Mouse (Mus musculus) intestine, embryonic 14.5 days (tissue): ENCODE data around the gene Tspan1. TPM values are rescaled to one million over a fixed set of nuclear protein-coding genes. Genes with fewer than 3 reads are reported as not detected.

ENCODE experiments used
- ATAC-seq: fragments of 200-750 bp; cut with Nextera tagmentation; replicated peaks from 2 replicates; pipeline ENCODE4 v1.8.0; 2017; ENCODE audit warnings: low read depth, moderate number of reproducible peaks, moderate TSS enrichment, moderate library complexity; ENCODE audit not compliant: low FRiP score, low TSS enrichment
- DNase-seq: peaks from one replicate; pipeline ENCODE4 v3.0.0-alpha.2; 2018; ENCODE audit warnings: low spot score
- H3K27ac ChIP-seq: fragments of 300-500 bp; sonication (generic); 2 replicates; pipeline ENCODE4 v1.5.1; 2014; ENCODE audit warnings: low read depth, mild to moderate bottlenecking, control low read depth
- H3K27me3 ChIP-seq: fragments of 300-500 bp; sonication (generic); replicated peaks from 2 replicates; pipeline ENCODE4 v1.6.1; 2014; ENCODE audit warnings: low read length, control low read depth; ENCODE audit not compliant: control insufficient read depth, insufficient read depth
- H3K36me3 ChIP-seq: fragments of 300-500 bp; sonication (generic); 2 replicates; pipeline ENCODE4 v1.6.1; 2014; ENCODE audit warnings: low read length, control low read depth; ENCODE audit not compliant: control insufficient read depth, insufficient read depth
- H3K4me1 ChIP-seq: fragments of 300-500 bp; sonication (generic); replicated peaks from 2 replicates; pipeline ENCODE4 v1.6.1; 2014; ENCODE audit warnings: low read length, control low read depth, mixed read lengths; ENCODE audit not compliant: control insufficient read depth, insufficient read depth
- H3K4me2 ChIP-seq: fragments of 300-500 bp; sonication (generic); 2 replicates; pipeline ENCODE4 v1.6.1; 2014; ENCODE audit warnings: low read length
- H3K4me3 ChIP-seq: fragments of 300-500 bp; sonication (generic); 2 replicates; pipeline ENCODE4 v1.5.1; 2014; ENCODE audit warnings: low read depth, low read length, control low read depth, mixed read lengths
- H3K9ac ChIP-seq: fragments of 300-500 bp; sonication (generic); 2 replicates; pipeline ENCODE4 v1.6.1; 2014; ENCODE audit warnings: mild to moderate bottlenecking, low read length
- H3K9me3 ChIP-seq: fragments of 300-500 bp; sonication (generic); 2 replicates; pipeline ENCODE4 v1.6.1; 2016; ENCODE audit warnings: low read length, control low read depth; ENCODE audit not compliant: control insufficient read depth
- WGBS: fragments of 180-500 bp; shearing (Covaris S2); extraction: QIAGEN DNeasy Blood & Tissue Kit; methylation state at CpG from one replicate; pipeline ENCODE4 v1.1.7; 2014; 5-methylcytosine and 5-hydroxymethylcytosine counted together
- polyA plus RNA-seq: library from polyadenylated mRNA; unstranded; fragments of >200 nt; fragmentation: Nextera tagmentation; extraction: Ambion mirVana; gene quantifications from 2 replicates; pipeline ENCODE4 v1.2.1, GENCODE M21; 2014

Gene Tspan1
- polyA plus RNA-seq, 1 experiment from 2014 or later: 26.5 TPM

DNA sequence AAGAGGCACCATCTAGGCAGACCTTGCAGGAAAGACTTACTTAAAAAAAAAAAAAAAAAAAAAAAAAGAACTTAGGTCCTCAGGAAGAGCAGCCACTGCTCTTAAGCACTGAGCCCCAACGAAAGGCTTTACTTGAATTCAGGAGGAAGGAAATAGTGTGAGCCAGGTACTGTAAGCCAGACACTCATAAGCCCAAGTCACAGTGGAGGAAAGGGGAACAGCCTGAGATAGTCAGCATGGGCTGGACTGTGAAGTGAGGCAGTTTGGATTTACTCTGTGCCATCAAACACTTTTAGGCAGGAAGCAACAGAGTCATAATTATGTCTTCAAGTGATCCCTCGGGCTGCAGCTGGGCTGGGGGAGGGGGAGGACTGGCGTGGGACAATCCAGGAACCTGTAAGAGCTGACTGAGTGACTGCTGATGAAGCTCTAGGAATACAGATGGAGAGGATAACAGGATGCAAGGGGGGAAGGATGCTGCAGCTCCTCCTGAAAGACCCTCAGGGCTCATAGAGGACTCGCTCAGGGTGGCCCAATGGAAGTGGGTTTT lies 25.0 kb upstream of the Tspan1 start:
- Histone ChIP-seq H3K36me3 (no peaks in the 10 kb centered on the region), H3K9me3 (no peaks in the 10 kb centered on the region), H3K4me2 (no peak overlapping the region), H3K27me3 (no peaks in the 10 kb centered on the region), H3K4me1 (no peaks in the 10 kb centered on the region), H3K27ac (no peak overlapping the region), H3K9ac (no peak overlapping the region), H3K4me3 (no peak overlapping the region)
- DNase-seq: no peak
- no peak for ATAC-seq
- WGBS: 46% methylated on average over 4 of the region's 4 CpGs

GRCm38 (mm10) chr4:116185083-116185482 lies 17.7 kb upstream of the Tspan1 start:
- Histone ChIP-seq H3K27ac (no peak overlapping the region), H3K4me2 (no peak overlapping the region), H3K4me1 (no peaks in the 10 kb centered on the region), H3K9ac (no peak overlapping the region), H3K27me3 (no peaks in the 10 kb centered on the region), H3K9me3 (no peaks in the 10 kb centered on the region), H3K4me3 (no peak overlapping the region), H3K36me3 (no peaks in the 10 kb centered on the region)
- DNase-seq (no peak), ATAC-seq (no peak)
- WGBS: 86% methylated on average over 4 of the region's 4 CpGs

DNA sequence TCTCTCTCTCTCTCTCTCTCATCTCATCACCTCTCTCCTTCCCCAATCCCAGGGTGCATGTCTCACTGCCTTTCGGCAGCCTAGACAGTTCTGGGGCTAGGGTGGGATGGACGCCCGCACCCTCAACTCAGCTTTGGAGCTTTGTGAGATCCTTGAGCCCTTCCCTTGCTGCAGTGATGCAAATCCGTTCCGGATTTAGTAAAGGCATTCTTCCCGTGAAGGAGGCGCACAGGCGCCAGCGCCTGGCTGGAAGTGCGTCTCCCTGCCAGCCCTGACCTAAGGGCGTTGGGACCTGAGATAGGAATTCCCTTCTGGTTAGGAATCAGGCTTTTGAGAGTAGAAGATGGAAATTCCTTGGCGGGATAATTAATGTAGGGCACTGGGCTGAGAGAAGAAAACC lies 15.3 kb upstream of the Tspan1 start:
- DNase-seq (no peak), ATAC-seq (no peak)
- no peak overlapping the region for H3K27ac ChIP-seq
- H3K4me2 ChIP-seq: peak overlapping the region; percentile 18
- WGBS: 17% methylated on average over 12 of the region's 12 CpGs
- H3K4me1 ChIP-seq: no peaks in the 10 kb centered on the region
- no peak overlapping the region for H3K4me3 ChIP-seq
- H3K36me3 ChIP-seq: no peaks in the 10 kb centered on the region
- H3K9ac ChIP-seq: no peak overlapping the region; the same call in 1 of the 2 replicates
- H3K9me3 ChIP-seq: no peaks in the 10 kb centered on the region
- no peaks in the 10 kb centered on the region for H3K27me3 ChIP-seq

DNA sequence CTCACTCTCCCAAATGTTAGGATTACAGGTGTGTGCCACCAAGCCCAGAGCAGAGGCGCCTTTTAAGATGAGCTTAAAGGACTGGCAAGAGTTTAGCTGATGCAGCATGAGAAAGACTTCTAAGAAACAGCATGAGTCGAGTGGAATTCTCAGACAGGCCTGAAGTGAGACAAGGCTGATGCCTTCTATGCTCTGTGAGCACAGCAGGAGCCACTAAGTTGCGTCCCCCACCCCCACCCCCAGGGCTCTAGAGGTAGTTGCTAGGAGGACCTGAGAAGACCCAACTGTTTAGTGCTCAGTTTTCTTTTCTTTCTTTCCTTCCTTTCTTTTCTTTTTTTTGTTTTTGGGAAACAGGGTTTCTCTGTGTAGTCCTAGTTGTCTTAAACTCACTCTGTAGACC lies 14.7 kb upstream of the Tspan1 start:
- Histone ChIP-seq H3K9me3 (no peaks in the 10 kb centered on the region), H3K4me1 (peaks cover 4% of the 10 kb centered on the region), H3K4me2 (no peak overlapping the region), H3K36me3 (no peaks in the 10 kb centered on the region), H3K4me3 (no peak overlapping the region), H3K27me3 (no peaks in the 10 kb centered on the region), H3K27ac (no peak overlapping the region), H3K9ac (no peak overlapping the region)
- WGBS: 68% methylated on average over 3 of the region's 3 CpGs
- no peak for ATAC-seq
- DNase-seq: no peak

- peaks cover 28% of the 10 kb centered on the region for H3K4me1 ChIP-seq
- no peak for DNase-seq
- no peaks in the 10 kb centered on the region for H3K27me3 ChIP-seq
- H3K27ac ChIP-seq: peak overlapping the region; percentile 85
- peak overlapping the region; percentile 46 for H3K4me2 ChIP-seq
- 0 out of 2 replicates have a peak, but pooled peaks have one; percentile 14 for ATAC-seq
- WGBS: 35% methylated on average over 5 of the region's 5 CpGs
- no peak overlapping the region for H3K9ac ChIP-seq
- H3K9me3 ChIP-seq: no peaks in the 10 kb centered on the region
- H3K36me3 ChIP-seq: no peaks in the 10 kb centered on the region
- H3K4me3 ChIP-seq: no peak overlapping the region; the same call in 1 of the 2 replicates
These were observed 9.7 kb upstream of the Tspan1 start for GRCm38 (mm10) chr4:116177140-116177539.

- 18% methylated on average over 10 of the region's 10 CpGs for WGBS
- ATAC-seq (peak; percentile 86), DNase-seq (peak; percentile 82)
These were observed 9.2 kb upstream of the Tspan1 start for GRCm38 (mm10) chr4:116176543-116176988.

DNA sequence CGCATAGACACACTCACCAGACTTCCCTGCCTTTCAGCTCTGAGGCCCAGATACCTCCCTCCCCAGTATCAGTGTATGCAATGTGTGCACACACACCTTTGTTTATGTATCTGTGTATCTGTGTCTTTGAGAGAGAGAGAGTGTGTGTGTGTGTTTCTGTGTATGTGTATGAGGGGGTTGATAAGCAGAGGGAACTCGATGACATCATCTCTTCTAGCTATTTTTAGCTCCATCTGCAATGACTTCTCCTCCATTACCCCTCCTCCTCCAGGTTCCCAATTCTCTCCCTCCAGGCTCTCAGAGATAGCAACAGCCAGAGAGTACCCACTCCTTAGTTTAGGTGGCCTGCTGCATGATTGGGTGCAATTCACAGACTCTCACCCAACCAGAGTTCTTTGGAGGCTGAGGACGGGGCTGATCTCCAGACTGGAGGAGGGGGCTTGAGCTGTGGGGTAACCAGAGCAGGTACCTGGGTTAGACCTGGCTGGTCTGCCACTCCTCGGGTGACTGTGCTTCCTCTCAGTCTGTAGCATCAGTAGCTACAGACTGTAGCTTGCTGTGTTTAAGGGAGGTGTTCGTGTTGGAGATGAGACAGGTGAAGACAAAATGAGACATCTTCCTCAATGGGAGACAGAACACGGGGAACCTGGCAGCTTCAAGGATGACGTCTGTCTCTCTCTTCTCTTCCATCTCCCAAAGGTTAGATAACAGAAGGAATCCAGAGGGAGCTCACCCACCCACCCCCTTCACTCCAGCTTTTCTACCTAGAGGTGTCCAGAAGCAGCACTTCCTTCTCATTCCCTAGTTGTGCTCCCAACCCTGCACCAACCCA lies 8.5 kb upstream of the Tspan1 start:
- WGBS: 47% methylated on average over 7 of the region's 7 CpGs
- Histone ChIP-seq H3K27ac (peak overlapping the region; percentile 85), H3K4me2 (peak overlapping the region; percentile 46), H3K9me3 (no peaks in the 10 kb centered on the region), H3K27me3 (no peaks in the 10 kb centered on the region), H3K4me3 (no peak overlapping the region), H3K9ac (no peak overlapping the region), H3K4me1 (peaks cover 28% of the 10 kb centered on the region), H3K36me3 (no peaks in the 10 kb centered on the region)
- ATAC-seq (peak; percentile 59), DNase-seq (no peak)

More at GRCm38 (mm10) chr4:116176543-116176988, 9.2 kb upstream of the Tspan1 start:
- peak overlapping the region; percentile 46 for H3K4me2 ChIP-seq
- no peaks in the 10 kb centered on the region for H3K36me3 ChIP-seq
- H3K27ac ChIP-seq: peak overlapping the region; percentile 85
- H3K9ac ChIP-seq: no peak overlapping the region
- no peak overlapping the region; the same call in 1 of the 2 replicates for H3K4me3 ChIP-seq
- H3K9me3 ChIP-seq: no peaks in the 10 kb centered on the region
- peaks cover 28% of the 10 kb centered on the region for H3K4me1 ChIP-seq
- no peaks in the 10 kb centered on the region for H3K27me3 ChIP-seq

GRCm38 (mm10) chr4:116175136-116175535 lies 7.7 kb upstream of the Tspan1 start:
- H3K4me2 ChIP-seq: no peak overlapping the region
- H3K27ac ChIP-seq: peak overlapping the region; percentile 85
- H3K27me3 ChIP-seq: no peaks in the 10 kb centered on the region

More at GRCm38 (mm10) chr4:116175136-116175535, 7.7 kb upstream of the Tspan1 start:
- ATAC-seq (no peak), DNase-seq (no peak)
- H3K9me3 ChIP-seq: no peaks in the 10 kb centered on the region
- H3K9ac ChIP-seq: no peak overlapping the region
- no peaks in the 10 kb centered on the region for H3K36me3 ChIP-seq
- peaks cover 28% of the 10 kb centered on the region for H3K4me1 ChIP-seq
- no peak overlapping the region for H3K4me3 ChIP-seq
